Mouse (Mus musculus) T-cell, adult 2 months (primary cell): Measurements from ENCODE around the gene Nelfb.

Source experiments
- DNase-seq: peaks from one replicate; pipeline ENCODE4 v3.0.0; 2022; ENCODE audit warnings: low spot score

The Nelfb gene

GRCm38 (mm10) chr2:25176573-25176972 is 34.7 kb downstream of the Nelfb start:
- no peak for DNase-seq

GRCm38 (mm10) chr2:25175690-25176078 is 35.6 kb downstream of the Nelfb start:
- DNase-seq, result no peak

GRCm38 (mm10) chr2:25174866-25175689 is 36.2 kb downstream of the Nelfb start:
- DNase-seq, result no peak

- no peak for DNase-seq
Observed at GRCm38 (mm10) chr2:25173821-25174220, 37.5 kb downstream of the Nelfb start.

GRCm38 (mm10) chr2:25172629-25173028 is 38.7 kb downstream of the Nelfb start:
- DNase-seq, result no peak

GRCm38 (mm10) chr2:25171769-25172153 is 39.5 kb downstream of the Nelfb start:
- no peak for DNase-seq

GRCm38 (mm10) chr2:25171101-25171768 is 40.1 kb downstream of the Nelfb start:
- DNase-seq, result no peak

- DNase-seq, result no peak
Observed at GRCm38 (mm10) chr2:25170326-25171100, 40.8 kb downstream of the Nelfb start.

- DNase-seq, result no peak
Observed at GRCm38 (mm10) chr2:25169778-25170177, 41.5 kb downstream of the Nelfb start.

- DNase-seq, result no peak
Observed at GRCm38 (mm10) chr2:25168665-25168978, 42.7 kb downstream of the Nelfb start.

GRCm38 (mm10) chr2:25167919-25168664 is 43.2 kb downstream of the Nelfb start:
- no peak for DNase-seq

- no peak for DNase-seq
Observed at GRCm38 (mm10) chr2:25167481-25167880, 43.8 kb downstream of the Nelfb start.

- DNase-seq, result peak; percentile 52
Observed at GRCm38 (mm10) chr2:25157655-25158054, 53.6 kb downstream of the Nelfb start.

- no peak for DNase-seq
Observed at GRCm38 (mm10) chr2:25156990-25157389, 54.3 kb downstream of the Nelfb start.

GRCm38 (mm10) chr2:25156177-25156576 is 55.1 kb downstream of the Nelfb start:
- no peak for DNase-seq

- no peak for DNase-seq
Observed at GRCm38 (mm10) chr2:25151280-25151956, 59.9 kb downstream of the Nelfb start.
